Mouse (Mus musculus) monocyte, adult 2 months (primary cell): ENCODE measurements around the gene Nkapl.
A peak's percentile ranks its signal among the peaks of the same experiment; 100 is the strongest.
"Not testable (repeated sequence)": the region's sequence is repeated elsewhere in the genome, so short reads cannot be mapped to it uniquely, and the experiment has no call there.

Source experiments
- DNase-seq, 2 experiments: peaks; one replicate each; pipeline ENCODE4 v3.0.0; 2022; ENCODE audit warnings: low spot score in 2 of 2, low read depth in 1 of 2

Gene Nkapl

GRCm38 (mm10) chr13:21468061-21469019 lies at the start of gene Nkapl:
TSS of gene Nkapl (minus strand) at chr13:21468509.
- peak; percentile 20 to 51 for DNase-seq

- DNase-seq: peak; percentile 37 to 44
Observed at GRCm38 (mm10) chr13:21506221-21506649, 37.9 kb upstream of the Nkapl start.

- DNase-seq: no peak
Observed at GRCm38 (mm10) chr13:21502296-21502695, 34.0 kb upstream of the Nkapl start.

GRCm38 (mm10) chr13:21501182-21501581 lies 32.9 kb upstream of the Nkapl start, which contains the start of gene Gm11273:
TSS of gene Gm11273 (minus strand) at chr13:21501418.
- not testable (repeated sequence) for DNase-seq

GRCm38 (mm10) chr13:21495080-21495479 lies 26.8 kb upstream of the Nkapl start, which contains the start of gene AK157302:
TSS of gene AK157302 (plus strand) at chr13:21495223.
- no peak for DNase-seq

GRCm38 (mm10) chr13:21492847-21493246 lies 24.5 kb upstream of the Nkapl start:
- no peak for DNase-seq

GRCm38 (mm10) chr13:21486881-21487280 lies 18.6 kb upstream of the Nkapl start:
- DNase-seq: no peak

- peak in 1 of 2 experiments; percentile 3 for DNase-seq
Observed at GRCm38 (mm10) chr13:21478759-21479670, 10.7 kb upstream of the Nkapl start, which contains the start of the genes Zkscan4 and Gm10065. TSS of gene Zkscan4 (plus strand) at chr13:21478907. TSS of gene Gm10065 (minus strand) at chr13:21479441.

GRCm38 (mm10) chr13:21472427-21472826 lies 4.1 kb upstream of the Nkapl start:
- DNase-seq: no peak

- no peak for DNase-seq
Observed at GRCm38 (mm10) chr13:21469097-21469496, 788 bp upstream of the Nkapl start.

GRCm38 (mm10) chr13:21467336-21467735 lies 973 bp downstream of the Nkapl start:
- no peak for DNase-seq

GRCm38 (mm10) chr13:21462516-21462915 lies 5.8 kb downstream of the Nkapl start:
- DNase-seq: not testable (repeated sequence)

GRCm38 (mm10) chr13:21456347-21456746 lies 12.0 kb downstream of the Nkapl start:
- DNase-seq: no peak

- no peak for DNase-seq
Observed at GRCm38 (mm10) chr13:21454133-21454532, 14.2 kb downstream of the Nkapl start.

GRCm38 (mm10) chr13:21453449-21453848 lies 14.9 kb downstream of the Nkapl start, which contains the start of gene Zscan26:
TSS of gene Zscan26 (minus strand) at chr13:21453730.
- peak; percentile 22 to 75 for DNase-seq

- DNase-seq: no peak
Observed at GRCm38 (mm10) chr13:21453042-21453441, 15.3 kb downstream of the Nkapl start.

- DNase-seq: no peak
Observed at GRCm38 (mm10) chr13:21447856-21448614, 20.3 kb downstream of the Nkapl start.

- DNase-seq: no peak
Observed at GRCm38 (mm10) chr13:21446796-21447195, 21.5 kb downstream of the Nkapl start.

- DNase-seq: no peak
Observed at GRCm38 (mm10) chr13:21441207-21441572, 27.1 kb downstream of the Nkapl start.

GRCm38 (mm10) chr13:21440503-21441206 lies 27.7 kb downstream of the Nkapl start, which contains the start of gene Pgbd1:
TSS of gene Pgbd1 (minus strand) at chr13:21441058.
- no peak for DNase-seq
